Mouse (Mus musculus): ENCODE measurements around the gene Cacna2d2. TPM values are rescaled to one million over a fixed set of nuclear protein-coding genes. Genes with fewer than 3 reads are reported as not detected.

The Cacna2d2 gene
- polyA plus RNA-seq, 1 experiment, result not detected

- peaks cover 2% of the 10 kb centered on the region; the same call in 1 of the 2 replicates for H3K9me3 ChIP-seq (ENCODE audit: control insufficient read depth, low read length)
- peaks cover 15% of the 10 kb centered on the region for H3K36me3 ChIP-seq (ENCODE audit: control insufficient read depth)
- H3K27me3 ChIP-seq (ENCODE audit: control insufficient read depth), result peaks cover 40% of the 10 kb centered on the region
- H3K4me1 ChIP-seq (ENCODE audit: control insufficient read depth), result peaks cover 62% of the 10 kb centered on the region
- TF ChIP-seq GATA1 (IDR thresholded peaks at IDR 0.05; ENCODE audit: low read length) (no peak), TAL1 (IDR thresholded peaks at IDR 0.05; ENCODE audit: low read length) (no peak)
- no peak overlapping the region for H3K4me3 ChIP-seq (replicated peaks)
Measured at GRCm38 (mm10) chr9:107547957-107548356, 148.5 kb downstream of the Cacna2d2 start.

- Histone ChIP-seq H3K4me3 (replicated peaks) (no peak overlapping the region), H3K4me1 (ENCODE audit: control insufficient read depth) (peaks cover 67% of the 10 kb centered on the region), H3K36me3 (ENCODE audit: control insufficient read depth) (peaks cover 15% of the 10 kb centered on the region), H3K9me3 (ENCODE audit: control insufficient read depth, low read length) (peaks cover 2% of the 10 kb centered on the region; the same call in 1 of the 2 replicates), H3K27me3 (ENCODE audit: control insufficient read depth) (peaks cover 40% of the 10 kb centered on the region)
- TF ChIP-seq TAL1 (IDR thresholded peaks at IDR 0.05; ENCODE audit: low read length) (no peak), GATA1 (IDR thresholded peaks at IDR 0.05; ENCODE audit: low read length) (no peak)
Measured at GRCm38 (mm10) chr9:107548820-107549219, 149.4 kb downstream of the Cacna2d2 start.

DNA sequence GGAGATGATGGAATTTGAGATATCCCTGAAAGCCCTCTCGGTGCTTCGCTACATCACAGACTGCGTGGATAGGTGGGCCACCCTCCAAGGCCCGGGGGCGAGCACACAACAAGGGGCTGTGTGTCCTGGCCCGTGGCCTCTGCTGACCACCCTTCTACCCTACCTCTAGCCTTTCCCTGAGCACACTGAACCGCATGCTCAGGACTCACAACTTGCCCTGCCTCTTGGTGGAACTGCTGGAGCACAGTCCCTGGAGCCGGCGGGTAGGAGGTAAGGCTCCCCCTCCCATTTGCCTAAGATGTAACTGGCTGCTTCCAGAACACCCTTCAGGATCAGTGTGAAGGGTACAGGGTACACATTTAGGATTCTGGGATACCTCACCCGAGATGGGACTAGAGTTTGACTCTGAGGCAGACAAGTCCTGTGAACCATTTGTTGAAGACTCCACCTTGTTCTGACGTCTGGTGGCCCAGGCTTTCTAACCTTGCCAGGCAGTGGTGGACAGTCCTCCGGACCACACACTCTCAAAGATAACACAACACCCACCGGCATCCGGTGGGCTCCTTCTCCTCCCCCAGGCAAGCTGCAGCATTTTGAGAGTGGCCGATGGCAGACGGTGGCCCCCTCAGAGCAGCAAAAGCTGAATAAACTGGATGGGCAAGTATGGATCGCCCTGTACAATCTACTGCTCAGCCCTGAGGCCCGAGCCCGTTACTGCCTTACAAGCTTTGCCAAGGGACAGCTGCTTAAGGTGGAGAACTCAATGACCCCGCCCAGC is 150.1 kb downstream of the Cacna2d2 start:
- Histone ChIP-seq H3K9me3 (ENCODE audit: control insufficient read depth, low read length) (no peaks in the 10 kb centered on the region), H3K4me1 (ENCODE audit: control insufficient read depth) (peaks cover 72% of the 10 kb centered on the region), H3K27me3 (ENCODE audit: control insufficient read depth) (peaks cover 40% of the 10 kb centered on the region), H3K4me3 (replicated peaks) (no peak overlapping the region), H3K36me3 (ENCODE audit: control insufficient read depth) (peaks cover 9% of the 10 kb centered on the region)
- TF ChIP-seq TAL1 (IDR thresholded peaks at IDR 0.05; ENCODE audit: low read length) (no peak), GATA1 (IDR thresholded peaks at IDR 0.05; ENCODE audit: low read length) (no peak)

DNA sequence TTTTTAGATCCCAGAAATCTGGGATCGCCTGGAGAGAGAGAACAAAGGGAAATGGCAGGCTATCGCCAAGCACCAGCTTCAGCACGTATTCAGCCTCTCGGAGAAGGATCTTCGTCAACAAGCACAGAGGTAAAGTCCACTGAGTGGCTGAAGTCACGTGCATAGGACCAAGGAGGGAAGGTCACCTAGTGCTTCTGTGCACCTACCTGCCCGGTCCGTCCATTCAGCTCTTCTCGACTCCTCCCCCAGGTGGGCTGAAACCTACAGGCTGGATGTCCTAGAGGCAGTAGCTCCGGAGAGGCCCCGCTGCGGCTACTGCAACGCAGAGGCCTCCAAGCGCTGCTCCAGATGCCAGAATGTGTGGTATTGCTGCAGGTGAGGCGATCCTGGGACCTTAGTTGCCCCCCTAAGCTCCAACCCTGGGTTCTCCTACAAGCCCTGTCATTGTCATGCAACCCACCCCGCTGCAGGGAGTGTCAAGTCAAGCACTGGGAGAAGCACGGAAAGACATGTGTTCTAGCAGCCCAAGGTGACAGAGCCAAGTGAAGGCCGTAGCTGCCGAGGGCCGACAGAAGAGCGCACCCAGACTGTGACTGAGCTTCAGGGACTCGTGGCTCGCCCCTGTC is 151.2 kb downstream of the Cacna2d2 start:
- H3K9me3 ChIP-seq (ENCODE audit: control insufficient read depth, low read length), result no peaks in the 10 kb centered on the region
- TF ChIP-seq GATA1 (IDR thresholded peaks at IDR 0.05; ENCODE audit: low read length), result no peak
- TF ChIP-seq TAL1 (IDR thresholded peaks at IDR 0.05; ENCODE audit: low read length), result no peak
- peaks cover 77% of the 10 kb centered on the region for H3K4me1 ChIP-seq (ENCODE audit: control insufficient read depth)

GRCm38 (mm10) chr9:107551117-107551889 is 151.9 kb downstream of the Cacna2d2 start, which contains the start of gene Rassf1:
TSS of gene Rassf1 (plus strand) at chr9:107551555.
- TF ChIP-seq TAL1 (IDR thresholded peaks at IDR 0.05; ENCODE audit: low read length), result no peak
- TF ChIP-seq GATA1 (IDR thresholded peaks at IDR 0.05; ENCODE audit: low read length), result no peak

More for the DNA sequence above, 151.2 kb downstream of the Cacna2d2 start:
- Histone ChIP-seq H3K27me3 (ENCODE audit: control insufficient read depth) (peaks cover 40% of the 10 kb centered on the region), H3K36me3 (ENCODE audit: control insufficient read depth) (no peaks in the 10 kb centered on the region), H3K4me3 (replicated peaks) (peak overlapping the region; percentile 63)

GRCm38 (mm10) chr9:107551890-107552355 is 152.5 kb downstream of the Cacna2d2 start:
- no peaks in the 10 kb centered on the region for H3K9me3 ChIP-seq (ENCODE audit: control insufficient read depth, low read length)
- H3K4me3 ChIP-seq (replicated peaks), result peak overlapping the region; percentile 63
- peaks cover 6% of the 10 kb centered on the region for H3K36me3 ChIP-seq (ENCODE audit: control insufficient read depth)
- H3K4me1 ChIP-seq (ENCODE audit: control insufficient read depth), result peaks cover 77% of the 10 kb centered on the region
- H3K27me3 ChIP-seq (ENCODE audit: control insufficient read depth), result peaks cover 40% of the 10 kb centered on the region
- TF ChIP-seq TAL1 (IDR thresholded peaks at IDR 0.05; ENCODE audit: low read length) (no peak), GATA1 (IDR thresholded peaks at IDR 0.05; ENCODE audit: low read length) (no peak)

More at GRCm38 (mm10) chr9:107551117-107551889, 151.9 kb downstream of the Cacna2d2 start, which contains the start of gene Rassf1:
- Histone ChIP-seq H3K4me3 (replicated peaks) (peak within 1 kb of the TSS; percentile 63), H3K27me3 (ENCODE audit: control insufficient read depth) (peaks cover 40% of the 10 kb centered on the region), H3K36me3 (ENCODE audit: control insufficient read depth) (peaks cover under 1% of the 10 kb centered on the region), H3K9me3 (ENCODE audit: control insufficient read depth, low read length) (no peaks in the 10 kb centered on the region), H3K4me1 (ENCODE audit: control insufficient read depth) (peaks cover 77% of the 10 kb centered on the region)

DNA sequence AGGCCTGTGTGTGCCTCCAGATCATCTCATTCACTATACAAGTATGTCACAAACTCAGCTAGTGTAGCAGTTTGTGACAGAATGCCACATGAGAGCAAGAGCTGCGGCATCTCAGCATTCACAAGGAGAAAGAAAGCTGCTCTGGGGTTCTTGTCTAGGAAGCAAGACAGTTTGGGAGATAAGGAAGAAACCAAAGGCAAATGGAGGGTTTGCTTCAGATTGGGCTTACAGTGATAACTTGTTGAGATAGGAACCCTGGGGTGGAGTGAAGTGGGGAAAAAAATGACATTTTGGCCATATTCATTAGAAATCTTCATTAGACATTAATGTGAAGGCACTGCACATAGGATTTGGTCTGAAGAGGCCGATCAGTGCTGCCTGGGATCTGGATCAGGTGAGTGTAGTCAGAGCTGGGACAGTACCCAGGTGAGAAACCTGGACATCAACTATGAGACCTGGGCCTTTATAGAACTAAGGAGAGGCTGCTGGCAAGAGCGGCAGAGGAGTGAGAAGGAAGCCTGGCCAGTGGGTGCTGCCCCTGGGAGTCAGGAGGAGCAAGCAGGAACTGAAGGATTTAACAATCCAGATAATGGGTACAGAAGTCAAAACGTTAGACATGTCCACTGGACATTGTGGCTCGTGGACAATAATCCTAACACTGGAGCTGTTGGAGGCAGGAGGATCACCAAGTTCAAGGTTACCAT is 153.4 kb downstream of the Cacna2d2 start:
- H3K4me3 ChIP-seq (replicated peaks), result no peak overlapping the region
- no peak for TF ChIP-seq GATA1 (IDR thresholded peaks at IDR 0.05; ENCODE audit: low read length)
- peaks cover 40% of the 10 kb centered on the region for H3K27me3 ChIP-seq (ENCODE audit: control insufficient read depth)
- H3K36me3 ChIP-seq (ENCODE audit: control insufficient read depth), result peaks cover 15% of the 10 kb centered on the region
- H3K4me1 ChIP-seq (ENCODE audit: control insufficient read depth), result peaks cover 77% of the 10 kb centered on the region
- H3K9me3 ChIP-seq (ENCODE audit: control insufficient read depth, low read length), result no peaks in the 10 kb centered on the region

GRCm38 (mm10) chr9:107553541-107554318 is 154.3 kb downstream of the Cacna2d2 start:
- Histone ChIP-seq H3K4me1 (ENCODE audit: control insufficient read depth) (peaks cover 74% of the 10 kb centered on the region), H3K36me3 (ENCODE audit: control insufficient read depth) (peaks cover 24% of the 10 kb centered on the region), H3K9me3 (ENCODE audit: control insufficient read depth, low read length) (no peaks in the 10 kb centered on the region), H3K4me3 (replicated peaks) (peak overlapping the region; percentile 99), H3K27me3 (ENCODE audit: control insufficient read depth) (peaks cover 38% of the 10 kb centered on the region)
- no peak for TF ChIP-seq TAL1 (IDR thresholded peaks at IDR 0.05; ENCODE audit: low read length)
- no peak for TF ChIP-seq GATA1 (IDR thresholded peaks at IDR 0.05; ENCODE audit: low read length)
